Comparison of ENCODE assay signal across 12 mouse cellular contexts in genomic region chr10:68127604-68128256, GRCm38 (mm10).
DNase-seq lines count a peak whose midpoint lies in the region; ATAC-seq and TF ChIP-seq lines count a peak whose summit lies in the region.
"Had no signal": no experiment of that assay in that cellular context is flagged by ENCODE, and none has a peak within 500 bp of the region (broad histone marks: within the 10 kb centered on the region; RNA-seq: fewer than 3 reads in every experiment).

No protein-coding gene starts in this region.

- H3K27ac ChIP-seq in kidney, embryonic 15.5 days: peak overlapping the region; percentile 66; the same call in 1 of the 2 replicates
- H3K27ac ChIP-seq in midbrain, embryonic 11.5 days (ENCODE audit: low read depth, low read length): no peak overlapping the region
- H3K27ac ChIP-seq in midbrain, postnatal 0 days (ENCODE audit: low read depth, low read length): no peak overlapping the region
- H3K27ac ChIP-seq: forebrain, embryonic 10.5 days had no signal

- H3K9me3 ChIP-seq in kidney, embryonic 15.5 days (replicated peaks): no peaks in the 10 kb centered on the region
- no peaks in the 10 kb centered on the region for H3K9me3 ChIP-seq in midbrain, embryonic 11.5 days (ENCODE audit: control insufficient read depth, low read length)
- H3K9me3 ChIP-seq in midbrain, postnatal 0 days (ENCODE audit: low read length): no peaks in the 10 kb centered on the region
- H3K9me3 ChIP-seq: forebrain, embryonic 10.5 days; neural tube, embryonic 13.5 days had no signal

- H3K27me3 ChIP-seq in kidney, embryonic 15.5 days: no peaks in the 10 kb centered on the region
- no peaks in the 10 kb centered on the region for H3K27me3 ChIP-seq in midbrain, embryonic 11.5 days (ENCODE audit: control insufficient read depth, insufficient read depth, low read length)
- no peaks in the 10 kb centered on the region for H3K27me3 ChIP-seq in midbrain, postnatal 0 days (ENCODE audit: insufficient read depth, low read length)
- H3K27me3 ChIP-seq: neural tube, embryonic 13.5 days had no signal

- ATAC-seq in kidney, embryonic 15.5 days (replicated peaks; ENCODE audit: low FRiP score): no peak
- no peak for ATAC-seq in midbrain, embryonic 11.5 days (ENCODE audit: low FRiP score)
- no peak for ATAC-seq in midbrain, postnatal 0 days (ENCODE audit: low FRiP score)

- peak; percentile 39 to 43 for DNase-seq in adrenal gland, postnatal 36 days
- no peak for DNase-seq in adrenal gland, postnatal 10 days
- DNase-seq in kidney, postnatal 14 days: no peak
- peak; percentile 81 for DNase-seq in midbrain, embryonic 11.5 days (ENCODE audit: low spot score, missing footprints)
- no peak for DNase-seq in midbrain, postnatal 0 days (ENCODE audit: low spot score)
- DNase-seq in yolk sac, embryonic 10.5 days (ENCODE audit: low spot score): peak; percentile 45
- no peak for DNase-seq in thymus, postnatal 10 days (ENCODE audit: low spot score in 2 of 2)
- DNase-seq: midbrain, embryonic 14.5 days; right cerebral cortex, adult 18-20 months had no signal

- H3K4me3 ChIP-seq in kidney, embryonic 15.5 days (replicated peaks): no peak overlapping the region
- no peak overlapping the region for H3K4me3 ChIP-seq in midbrain, embryonic 11.5 days (ENCODE audit: low read depth, low read length)
- no peak overlapping the region for H3K4me3 ChIP-seq in midbrain, postnatal 0 days (ENCODE audit: low read depth, low read length)
- H3K4me3 ChIP-seq: forebrain, embryonic 10.5 days; neural tube, embryonic 13.5 days had no signal

- peaks cover 36% of the 10 kb centered on the region for H3K4me1 ChIP-seq in kidney, embryonic 15.5 days
- peaks cover 5% of the 10 kb centered on the region; the same call in 1 of the 2 replicates for H3K4me1 ChIP-seq in midbrain, embryonic 11.5 days (ENCODE audit: control insufficient read depth, insufficient read depth, low read length)
- H3K4me1 ChIP-seq in midbrain, postnatal 0 days (ENCODE audit: insufficient read depth, low read length): peaks cover 5% of the 10 kb centered on the region; the same call in 1 of the 2 replicates

- H3K36me3 ChIP-seq in kidney, embryonic 15.5 days: peaks cover 61% of the 10 kb centered on the region
- no peaks in the 10 kb centered on the region for H3K36me3 ChIP-seq in midbrain, embryonic 11.5 days (ENCODE audit: control insufficient read depth, insufficient read depth, low read length)
- H3K36me3 ChIP-seq in midbrain, postnatal 0 days (ENCODE audit: insufficient read depth, low read length): no peaks in the 10 kb centered on the region

- no peak overlapping the region for H3K9ac ChIP-seq in kidney, embryonic 15.5 days
- no peak overlapping the region for H3K9ac ChIP-seq in midbrain, embryonic 11.5 days (ENCODE audit: low read length)
- no peak overlapping the region for H3K9ac ChIP-seq in midbrain, postnatal 0 days (replicated peaks; ENCODE audit: low read length, poor library complexity, severe bottlenecking)
- H3K9ac ChIP-seq: neural tube, embryonic 13.5 days had no signal

- 83% methylated on average over 6 of the region's 6 CpGs for WGBS in kidney, embryonic 15.5 days
- WGBS in midbrain, embryonic 11.5 days: 79% methylated on average over 6 of the region's 6 CpGs
- WGBS in midbrain, postnatal 0 days: 78% methylated on average over 6 of the region's 6 CpGs

- no peak for TF ChIP-seq CTCF in midbrain, postnatal 0 days (IDR thresholded peaks at IDR 0.05)

- H3K4me2 ChIP-seq in kidney, embryonic 15.5 days: no peak overlapping the region
- no peak overlapping the region for H3K4me2 ChIP-seq in midbrain, embryonic 11.5 days
- H3K4me2 ChIP-seq in midbrain, postnatal 0 days (ENCODE audit: low read depth, low read length, poor library complexity, severe bottlenecking): no peak overlapping the region
- H3K4me2 ChIP-seq: neural tube, embryonic 13.5 days had no signal

Comparison
In these comparisons a context has a peak if more than half of its experiments do, and no peak if none do; other contexts are left out.
1. DNase-seq: peak in adrenal gland, postnatal 36 days (2 of 2), midbrain, embryonic 11.5 days (single experiment) and yolk sac, embryonic 10.5 days (single experiment); none in adrenal gland, postnatal 10 days (single experiment), kidney, postnatal 14 days (single experiment), midbrain, postnatal 0 days (single experiment) and thymus, postnatal 10 days (0 of 2).